Mouse (Mus musculus) colon, adult 2 months (tissue): ENCODE measurements around the gene Ttc16. TPM values are rescaled to one million over a fixed set of nuclear protein-coding genes. Genes with fewer than 3 reads are reported as not detected.

ENCODE experiments used
- polyA plus RNA-seq: library from polyadenylated mRNA; depleted of rRNA; stranded (reverse); fragments of >200 nt; gene quantifications from 2 replicates; pipeline ENCODE4 v1.2.3, GENCODE M21; 2012; rRNA removed

Gene Ttc16
- 0.50 and 0.93 TPM in 2 replicates for polyA plus RNA-seq

DNA sequence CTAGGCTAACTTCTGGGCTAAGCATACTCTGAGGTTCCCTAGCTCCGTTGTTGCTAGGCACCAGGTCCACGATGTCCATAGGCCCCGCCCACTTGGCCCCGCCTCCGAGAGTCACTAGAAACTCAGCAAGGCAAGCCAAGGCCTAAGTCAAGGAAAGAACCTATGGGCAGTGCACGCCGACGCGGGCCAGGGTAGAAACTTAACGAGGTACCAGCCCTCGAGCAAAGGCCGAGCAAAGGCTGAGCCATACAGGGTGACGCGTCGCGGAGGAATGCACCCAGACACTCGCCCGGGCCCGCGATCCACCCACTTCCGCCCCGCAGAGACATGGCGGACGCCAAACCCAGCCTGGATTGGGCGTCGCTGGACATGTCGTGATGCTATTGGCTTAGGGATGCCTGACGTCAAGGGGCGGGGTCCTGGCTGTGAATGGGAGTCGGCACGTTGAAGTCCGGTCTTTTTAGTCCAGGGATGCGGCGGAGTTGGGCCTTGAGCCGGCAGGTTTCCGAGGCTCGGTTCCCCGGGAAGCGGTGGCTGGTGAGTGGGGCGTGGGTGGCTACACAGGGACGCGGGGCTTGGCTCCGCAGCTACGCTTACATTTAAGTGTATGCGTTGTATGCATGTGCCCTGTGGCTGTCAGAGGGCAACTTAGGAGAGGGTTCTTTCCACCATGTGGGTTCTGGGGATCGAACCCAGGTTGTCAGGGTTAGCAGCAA, at the start of gene Ttc16, which contains the start of gene Ptrh1:
Gene Ttc16 (minus strand): TSS at position 275 of the 716 bp plus-strand sequence.
Gene Ptrh1 (plus strand): TSS at position 428 of the 716 bp plus-strand sequence.

DNA sequence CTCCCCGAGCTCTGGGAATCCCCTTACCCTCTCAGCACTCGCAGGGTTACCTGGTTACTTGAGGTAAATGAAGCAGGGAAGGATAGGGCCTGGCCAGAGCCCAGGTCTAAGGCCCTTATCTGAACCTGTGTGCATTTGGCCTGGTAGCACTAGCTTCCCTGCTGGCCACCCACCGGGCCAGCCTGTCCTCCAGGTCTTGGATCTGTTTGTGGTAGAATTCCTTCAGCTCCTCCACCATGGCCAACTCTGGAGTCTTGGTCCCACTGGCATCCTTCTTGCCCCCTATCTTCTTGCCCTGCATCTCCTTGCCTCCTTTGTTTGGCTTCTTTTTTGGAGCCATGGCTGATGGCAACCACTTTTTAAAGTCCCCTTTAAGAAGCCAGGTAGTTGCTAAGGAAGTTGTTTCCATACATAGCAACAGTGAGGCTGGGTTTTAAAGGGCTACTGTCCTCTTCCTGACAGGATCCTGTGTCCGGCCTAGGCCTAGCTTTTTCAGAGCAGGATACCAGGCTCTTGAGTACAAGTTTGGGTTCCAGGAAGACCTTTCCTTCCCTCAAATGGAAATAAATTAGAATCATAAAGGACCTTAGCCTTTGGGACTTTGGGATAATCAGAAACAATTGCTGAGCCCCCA, 8.7 kb upstream of the Ttc16 start, which contains the start of gene Cfap157:
Gene Cfap157 (minus strand): TSS at position 381 of the 634 bp plus-strand sequence.

DNA sequence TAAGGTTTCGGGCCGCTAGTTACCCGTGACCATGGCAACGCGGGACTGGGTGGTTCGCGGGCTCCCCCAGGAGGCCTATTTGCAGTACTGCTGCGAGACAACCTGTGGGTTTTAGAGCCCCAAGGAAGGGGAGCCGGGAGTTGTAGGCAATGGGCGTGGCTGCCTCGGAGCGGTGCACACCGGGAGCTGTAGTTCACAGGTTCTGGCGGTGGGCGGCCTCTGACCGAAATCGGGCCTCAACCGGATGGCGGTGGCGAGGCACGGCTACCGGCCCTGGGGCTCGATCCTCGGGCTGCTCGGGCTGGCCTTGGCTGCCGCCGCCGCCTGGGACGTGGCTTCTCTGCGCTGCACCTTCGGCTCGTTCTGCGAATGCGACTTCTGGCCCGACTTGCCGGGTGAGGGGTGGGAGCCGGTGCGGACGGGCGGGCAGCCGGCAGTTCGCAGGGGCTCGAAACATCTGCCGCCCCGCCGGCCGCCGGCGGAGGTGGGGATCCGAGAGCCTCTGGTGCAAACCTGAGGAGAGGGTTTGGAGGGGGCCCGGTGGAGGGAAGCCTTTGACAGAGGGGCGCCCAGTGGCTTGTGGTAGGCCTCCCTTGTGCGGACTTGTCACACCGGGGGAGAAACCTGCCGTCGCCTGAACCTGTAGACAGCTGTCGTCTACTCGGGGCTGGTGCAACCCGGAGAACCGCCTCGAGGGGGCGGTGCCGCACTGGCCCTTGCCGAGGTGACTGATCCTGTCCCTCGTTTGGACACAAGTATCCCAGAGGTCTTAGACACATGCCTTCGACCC, 18.2 kb downstream of the Ttc16 start, which contains the start of gene Tor2a:
Gene Tor2a (plus strand): TSS at position 179 of the 790 bp plus-strand sequence.

DNA sequence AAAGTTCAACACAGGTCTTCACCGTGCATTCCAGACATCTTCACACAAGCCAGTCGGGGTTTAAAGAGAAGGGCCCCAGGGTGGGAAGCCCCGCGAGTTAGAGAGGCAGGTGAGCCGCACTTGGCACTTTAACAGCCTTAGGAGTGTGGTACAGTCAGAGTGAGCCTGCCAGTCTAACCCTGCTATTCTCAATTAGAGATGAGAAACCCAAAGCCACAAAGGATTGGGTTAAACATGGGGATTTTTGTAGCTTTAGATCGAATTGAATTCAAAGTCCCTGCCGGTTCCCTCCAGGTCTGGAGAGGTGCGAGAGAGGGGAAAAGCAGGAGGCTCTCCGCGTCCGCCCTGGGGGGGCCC, 34.5 kb downstream of the Ttc16 start, which contains the start of gene 6330409D20Rik:
Gene 6330409D20Rik (minus strand): TSS at position 101 of the 357 bp plus-strand sequence.

DNA sequence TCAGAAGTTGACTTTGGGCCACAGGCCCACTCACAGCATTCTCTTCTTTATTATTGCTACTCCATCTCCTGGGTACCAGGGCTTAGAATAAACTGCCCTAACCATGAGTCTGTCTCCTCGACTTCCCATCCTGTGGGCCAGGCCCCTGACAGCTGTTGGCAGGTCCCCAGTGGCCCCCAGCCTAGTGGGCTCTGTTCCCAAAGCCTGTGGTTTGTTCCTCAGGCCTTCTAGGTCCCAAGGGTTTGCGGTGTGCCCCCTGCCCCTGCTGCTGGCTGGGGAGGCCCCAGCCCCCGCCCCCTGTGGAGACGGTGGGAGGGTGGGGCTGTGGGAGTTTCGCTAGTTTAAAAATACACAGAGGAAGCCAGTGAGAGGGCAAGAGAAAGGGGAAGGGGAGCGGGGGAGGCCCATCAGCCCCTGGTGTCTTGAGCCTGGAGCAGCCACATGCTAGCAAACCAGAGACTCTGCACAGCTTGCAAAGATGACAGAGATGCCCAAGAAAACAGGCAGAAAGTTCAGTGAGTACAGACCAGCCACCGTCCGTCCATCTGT, 54.7 kb downstream of the Ttc16 start, which contains the start of gene Sh2d3c:
Gene Sh2d3c (plus strand): TSS at position 375 of the 549 bp plus-strand sequence.

DNA sequence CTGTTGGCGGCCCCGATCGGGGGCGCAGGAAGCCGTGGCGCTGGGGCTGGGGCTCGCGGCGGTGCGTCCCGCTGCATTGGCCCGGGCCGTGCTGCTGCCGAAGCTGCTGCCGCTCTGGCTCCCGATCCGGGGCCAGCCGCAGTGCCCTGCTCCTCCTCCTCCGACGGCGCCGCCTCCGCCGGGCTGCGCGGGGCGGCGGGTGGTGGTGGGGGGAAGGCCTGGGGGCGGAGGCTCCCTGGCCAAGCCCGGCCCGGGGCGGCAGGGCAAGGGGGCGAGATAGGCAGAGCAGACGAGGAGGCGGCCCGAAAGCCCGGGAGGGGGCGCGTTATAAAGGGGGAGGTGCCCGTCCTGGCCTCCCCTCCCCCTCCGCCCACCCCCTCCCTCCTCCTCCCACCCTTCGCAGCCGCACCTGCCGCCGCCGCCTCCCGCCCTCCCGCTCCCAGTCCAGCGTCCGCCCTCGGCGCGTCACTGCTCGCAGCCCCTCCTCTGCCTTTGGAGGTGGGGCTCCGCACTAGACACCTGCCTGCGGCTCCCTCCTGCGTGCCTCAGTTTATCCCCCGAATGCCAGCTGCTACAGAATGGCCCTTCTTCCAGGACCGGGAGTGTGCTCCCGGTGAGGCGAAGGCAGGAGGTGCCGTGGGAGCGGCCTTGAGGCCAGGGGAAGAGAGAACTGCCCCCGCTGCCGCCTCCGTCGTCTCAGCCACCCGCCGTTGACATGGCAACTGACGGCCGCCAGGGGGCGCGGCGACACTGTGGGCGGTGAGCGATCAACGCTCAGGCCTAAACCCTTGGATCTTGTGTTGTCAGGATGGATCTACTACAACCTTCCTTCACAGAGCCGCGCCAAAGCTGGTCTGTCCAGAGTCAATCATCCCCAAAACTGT, 62.3 kb downstream of the Ttc16 start, which contains the start of gene Cdk9:
Gene Cdk9 (minus strand): TSS at position 143 of the 884 bp plus-strand sequence.

Other genes with a start within 250 kb of the Ttc16 start
- 87.0 and 91.8 TPM in 2 replicates for gene Fam102a, start 240.3 kb downstream of the Ttc16 start, polyA plus RNA-seq
- 104 and 129 TPM in 2 replicates for gene Dpm2, start 204.8 kb downstream of the Ttc16 start, polyA plus RNA-seq
- gene Pip5kl1, start 200.8 kb downstream of the Ttc16 start, polyA plus RNA-seq = 0.07 and 0.12 TPM in 2 replicates
- not detected in 2 replicates for gene 9430097D07Rik, start 199.9 kb downstream of the Ttc16 start, polyA plus RNA-seq
- 52.5 and 67.7 TPM in 2 replicates for gene St6galnac4, start 188.5 kb downstream of the Ttc16 start, polyA plus RNA-seq
- gene St6galnac6, start 175.9 kb downstream of the Ttc16 start, polyA plus RNA-seq = 1,674 and 1,690 TPM in 2 replicates
- gene Ak1, start 153.9 kb downstream of the Ttc16 start, polyA plus RNA-seq = 13.3 and 16.6 TPM in 2 replicates
- gene Eng, start 129.0 kb downstream of the Ttc16 start, polyA plus RNA-seq = 66.6 and 72.0 TPM in 2 replicates
- gene Fpgs, start 71.5 kb downstream of the Ttc16 start, polyA plus RNA-seq = 66.9 and 67.1 TPM in 2 replicates
- gene Cdk9, start 62.6 kb downstream of the Ttc16 start, polyA plus RNA-seq = 110 and 111 TPM in 2 replicates
- gene Sh2d3c, start 54.6 kb downstream of the Ttc16 start, polyA plus RNA-seq = 12.3 and 15.6 TPM in 2 replicates
- gene 6330409D20Rik, start 34.6 kb downstream of the Ttc16 start, polyA plus RNA-seq = not detected in 2 replicates
- gene Tor2a, start 18.4 kb downstream of the Ttc16 start, polyA plus RNA-seq = 106 and 146 TPM in 2 replicates
- 55.8 and 75.5 TPM in 2 replicates for gene Ptrh1, start 153 bp upstream of the Ttc16 start, polyA plus RNA-seq
- not detected in 2 replicates for gene Cfap157, start 8.8 kb upstream of the Ttc16 start, polyA plus RNA-seq
- 14.9 and 17.9 TPM in 2 replicates for gene Stxbp1, start 71.6 kb upstream of the Ttc16 start, polyA plus RNA-seq
- 64.1 and 85.2 TPM in 2 replicates for gene Fam129b, start 100.5 kb upstream of the Ttc16 start, polyA plus RNA-seq
- 321 and 410 TPM in 2 replicates for gene Rpl12, start 185.9 kb upstream of the Ttc16 start, polyA plus RNA-seq
- 17.5 and 21.1 TPM in 2 replicates for gene Lrsam1, start 186.0 kb upstream of the Ttc16 start, polyA plus RNA-seq
- gene Slc2a8, start 206.4 kb upstream of the Ttc16 start, polyA plus RNA-seq = 65.1 and 86.0 TPM in 2 replicates